In genomic region chr7:135748986-135749385, GRCm38 (mm10) we compare ENCODE assay signal across 8 mouse cellular contexts. TPM values are rescaled to one million over a fixed set of nuclear protein-coding genes. Genes with fewer than 3 reads are reported as not detected.
DNase-seq lines count a peak whose midpoint lies in the region; ATAC-seq and TF ChIP-seq lines count a peak whose summit lies in the region.
"Had no signal": no experiment of that assay in that cellular context is flagged by ENCODE, and none has a peak within 500 bp of the region (broad histone marks: within the 10 kb centered on the region; RNA-seq: fewer than 3 reads in every experiment).

No protein-coding gene starts in this region.

- no peak for TF ChIP-seq CTCF in MEL (IDR thresholded peaks at IDR 0.05 in 2 of 3, conservative IDR thresholded peaks at IDR 0.05 in 1 of 3; ENCODE audit: control insufficient read depth in 1 of 3, insufficient read depth in 1 of 3, low read depth in 2 of 3, low read length in 3 of 3, poor library complexity in 1 of 3, severe bottlenecking in 1 of 3)
- TF ChIP-seq CTCF in hindbrain, postnatal 0 days (IDR thresholded peaks at IDR 0.05; ENCODE audit: low read depth) = no peak

- H3K4me1 ChIP-seq in MEL (ENCODE audit: control insufficient read depth in 1 of 2, insufficient read depth in 2 of 2, low read length in 2 of 2) = no peaks in the 10 kb centered on the region
- H3K4me1 ChIP-seq in hindbrain, postnatal 0 days (ENCODE audit: insufficient read depth, low read length) = peaks cover 4% of the 10 kb centered on the region
- H3K4me1 ChIP-seq: midbrain, embryonic 12.5 days had no signal

- H3K27me3 ChIP-seq in MEL (ENCODE audit: control insufficient read depth in 1 of 2, insufficient read depth in 2 of 2, low read length in 2 of 2) = peaks cover 0 to 4% of the 10 kb centered on the region in 2 experiments; a peak in 2 of 4 replicates
- no peaks in the 10 kb centered on the region for H3K27me3 ChIP-seq in hindbrain, postnatal 0 days (ENCODE audit: insufficient read depth, low read length)
- H3K27me3 ChIP-seq: midbrain, embryonic 12.5 days had no signal

- peak; percentile 78; the same call in 1 of the 2 replicates for ATAC-seq in hindbrain, postnatal 0 days

- no peak overlapping the region for H3K9ac ChIP-seq in MEL (ENCODE audit: control insufficient read depth, low read depth, low read length, poor library complexity, severe bottlenecking)
- no peak overlapping the region for H3K9ac ChIP-seq in hindbrain, postnatal 0 days (replicated peaks; ENCODE audit: low read length)
- H3K9ac ChIP-seq: midbrain, embryonic 12.5 days had no signal

- no peak overlapping the region for H3K27ac ChIP-seq in MEL (ENCODE audit: control insufficient read depth, low read depth, low read length)
- no peak overlapping the region for H3K27ac ChIP-seq in hindbrain, postnatal 0 days
- H3K27ac ChIP-seq: midbrain, embryonic 12.5 days had no signal

- no peaks in the 10 kb centered on the region for H3K79me2 ChIP-seq in MEL (ENCODE audit: control insufficient read depth, insufficient read depth, low read length, poor library complexity)

- TF ChIP-seq POLR2A in MEL (IDR thresholded peaks at IDR 0.05; ENCODE audit: control insufficient read depth in 1 of 2, insufficient read depth in 1 of 2, low read depth in 1 of 2, low read length in 2 of 2, poor library complexity in 1 of 2) = no peak

- H3K9me3 ChIP-seq in MEL (replicated peaks; ENCODE audit: insufficient read depth, low read length) = no peaks in the 10 kb centered on the region
- H3K9me3 ChIP-seq in hindbrain, postnatal 0 days (ENCODE audit: low read length) = no peaks in the 10 kb centered on the region
- H3K9me3 ChIP-seq: midbrain, embryonic 12.5 days had no signal

- DNase-seq in kidney, adult 9 months = peak; percentile 46
- no peak for DNase-seq in kidney, postnatal 14 days
- DNase-seq in MEL (ENCODE audit: low read depth, low spot score) = peak; percentile 81
- peak; percentile 18 for DNase-seq in adrenal gland, postnatal 25 days
- DNase-seq in hindbrain, postnatal 0 days (ENCODE audit: low spot score) = peak; percentile 82
- no peak for DNase-seq in thymus, postnatal 0 days (ENCODE audit: low spot score)
- DNase-seq in B cell, adult 2 months = no peak

- WGBS in hindbrain, postnatal 0 days = 33% methylated on average over 6 of the region's 6 CpGs

- no peak for TF ChIP-seq EP300 in MEL (IDR thresholded peaks at IDR 0.05; ENCODE audit: low read depth in 1 of 2, low read length in 2 of 2)

- TF ChIP-seq RAD21 in MEL (IDR thresholded peaks at IDR 0.05; ENCODE audit: low read depth, low read length) = no peak

- no peak overlapping the region for H3K4me2 ChIP-seq in hindbrain, postnatal 0 days (ENCODE audit: low read depth, low read length)
- H3K4me2 ChIP-seq: midbrain, embryonic 12.5 days had no signal

- no peak overlapping the region for H3K4me3 ChIP-seq in MEL (ENCODE audit: control insufficient read depth in 1 of 2, insufficient read depth in 1 of 2, low read depth in 2 of 2, low read length in 2 of 2)
- H3K4me3 ChIP-seq in hindbrain, postnatal 0 days (ENCODE audit: low read length) = no peak overlapping the region
- H3K4me3 ChIP-seq: midbrain, embryonic 12.5 days had no signal

- no peaks in the 10 kb centered on the region; a peak in 1 of 4 replicates for H3K36me3 ChIP-seq in MEL (ENCODE audit: control insufficient read depth in 1 of 2, insufficient read depth in 2 of 2, low read length in 2 of 2)
- no peaks in the 10 kb centered on the region for H3K36me3 ChIP-seq in hindbrain, postnatal 0 days (ENCODE audit: insufficient read depth, low read length)
- H3K36me3 ChIP-seq: midbrain, embryonic 12.5 days had no signal

TF ChIP-seq in MEL, 35 proteins besides CTCF, POLR2A, EP300 and RAD21:
- TF ChIP-seq MAZ (IDR thresholded peaks at IDR 0.05; ENCODE audit: low read depth, low read length) (no peak), GATA1 (IDR thresholded peaks at IDR 0.05; ENCODE audit: low read depth, low read length) (0 out of 2 replicates have a peak, but pooled peaks have one; percentile 20), UBTF (IDR thresholded peaks at IDR 0.05; ENCODE audit: borderline replicate concordance, insufficient read depth, low read depth, low read length) (no peak), TCF12 (IDR thresholded peaks at IDR 0.05; ENCODE audit: low read depth, low read length) (no peak), ELF1 (IDR thresholded peaks at IDR 0.05; ENCODE audit: low read depth, low read length) (no peak), SIN3A (IDR thresholded peaks at IDR 0.05; ENCODE audit: low read length) (no peak), E2F4 (IDR thresholded peaks at IDR 0.05; ENCODE audit: borderline replicate concordance, low read depth, low read length) (no peak), GABPA (IDR thresholded peaks at IDR 0.05; ENCODE audit: low read depth, low read length) (no peak), POLR2AphosphoS2 (IDR thresholded peaks at IDR 0.05; ENCODE audit: low read length) (no peak), TBP (IDR thresholded peaks at IDR 0.05; ENCODE audit: low read depth, low read length) (no peak), MAX (IDR thresholded peaks at IDR 0.05; ENCODE audit: low read length) (peak; percentile 76), MXI1 (IDR thresholded peaks at IDR 0.05; ENCODE audit: low read depth, low read length) (0 out of 2 replicates have a peak, but pooled peaks have one; percentile 31), CHD1 (IDR thresholded peaks at IDR 0.05; ENCODE audit: low read depth, low read length) (no peak), KAT2A (conservative IDR thresholded peaks at IDR 0.05; ENCODE audit: low read depth, low read length) (no peak), SMC3 (IDR thresholded peaks at IDR 0.05; ENCODE audit: low read depth, low read length) (no peak), BHLHE40 (IDR thresholded peaks at IDR 0.05; ENCODE audit: borderline replicate concordance, low read depth, low read length) (no peak), ETS1 (IDR thresholded peaks at IDR 0.05; ENCODE audit: low read depth, low read length) (0 out of 2 replicates have a peak, but pooled peaks have one; percentile 18)

RNA-seq across cellular contexts. Expression of gene Mki67, which starts 32.8 kb away (rescaled TPM):
- 88.6 and 132 TPM in 2 replicates for total RNA-seq in MEL (2012; rRNA removed)
- 100 to 1,000 TPM; 271 to 401 TPM for polyA plus RNA-seq in MEL (2012; ENCODE audit: insufficient read depth in 1 of 2, insufficient read length in 2 of 2, low read depth in 1 of 2, low replicate concordance in 2 of 2, missing spikeins in 1 of 2)
- total RNA-seq in adrenal gland, postnatal 25 days (2021) = 16.4 and 23.0 TPM in 2 replicates
- total RNA-seq in hindbrain, postnatal 0 days (2014; rRNA removed) = 17.5 and 29.4 TPM in 2 replicates
- 10.6 and 10.8 TPM in 2 replicates for polyA plus RNA-seq in hindbrain, postnatal 0 days (2015; fragmentation: Nextera tagmentation; extraction: Ambion mirVana)
- 47.6 and 52.3 TPM in 2 replicates for polyA plus RNA-seq in thymus, postnatal 0 days (2015; fragmentation: Nextera tagmentation; extraction: Ambion mirVana)

Comparison
In these comparisons a context has a peak if more than half of its experiments do, and no peak if none do; other contexts are left out.
1. DNase-seq: peak in kidney, adult 9 months (single experiment), MEL (single experiment), adrenal gland, postnatal 25 days (single experiment) and hindbrain, postnatal 0 days (single experiment); none in kidney, postnatal 14 days (single experiment), thymus, postnatal 0 days (single experiment) and B cell, adult 2 months (0 of 2).